Mouse (Mus musculus): ENCODE measurements at regions not wholly inside any gene's neighbourhood (a gene's known extent, or its start where the extent isn't known, plus 50 kb on each side); places are given as distances from the start of the nearest gene placed in this dataset.
A peak's percentile ranks its signal among the peaks of the same experiment; 100 is the strongest.
"Not testable (repeated sequence)": the region's sequence is repeated elsewhere in the genome, so short reads cannot be mapped to it uniquely, and the experiment has no call there.

- 38% methylated on average over 2 of the region's 2 CpGs for WGBS
- Histone ChIP-seq H3K27ac (replicated peaks; ENCODE audit: low read depth, low read length) (no peak overlapping the region), H3K9me3 (replicated peaks; ENCODE audit: control insufficient read depth, low read length) (no peaks in the 10 kb centered on the region), H3K9ac (replicated peaks; ENCODE audit: low read length) (no peak overlapping the region), H3K27me3 (ENCODE audit: control insufficient read depth, insufficient read depth, low read length) (no peaks in the 10 kb centered on the region), H3K4me1 (ENCODE audit: control insufficient read depth, insufficient read depth, low read length) (no peaks in the 10 kb centered on the region), H3K4me3 (ENCODE audit: low read depth, low read length) (no peak overlapping the region), H3K36me3 (replicated peaks; ENCODE audit: control insufficient read depth, insufficient read depth, low read depth, low read length) (no peaks in the 10 kb centered on the region), H3K4me2 (ENCODE audit: low read depth, low read length) (no peak overlapping the region)
- no peak for DNase-seq (ENCODE audit: low spot score)
- ATAC-seq (replicated peaks; ENCODE audit: insufficient number of reproducible peaks, low FRiP score, low TSS enrichment, low read depth): no peak
These were observed 116.7 kb upstream of the Rhobtb1 start for GRCm38 (mm10) chr10:69034390-69035120.

- not testable (repeated sequence) for DNase-seq (ENCODE audit: low spot score); H3K36me3 ChIP-seq (replicated peaks; ENCODE audit: control insufficient read depth, insufficient read depth, low read depth, low read length); H3K4me2 ChIP-seq (ENCODE audit: low read depth, low read length); H3K27me3 ChIP-seq (ENCODE audit: control insufficient read depth, insufficient read depth, low read length); H3K4me3 ChIP-seq (ENCODE audit: low read depth, low read length); H3K9me3 ChIP-seq (replicated peaks; ENCODE audit: control insufficient read depth, low read length); H3K9ac ChIP-seq (replicated peaks; ENCODE audit: low read length); H3K4me1 ChIP-seq (ENCODE audit: control insufficient read depth, insufficient read depth, low read length); H3K27ac ChIP-seq (replicated peaks; ENCODE audit: low read depth, low read length); ATAC-seq (replicated peaks; ENCODE audit: insufficient number of reproducible peaks, low FRiP score, low TSS enrichment, low read depth)
- 67% methylated on average over 4 of the region's 4 CpGs for WGBS
These were observed 115.7 kb upstream of the Rhobtb1 start for GRCm38 (mm10) chr10:69035536-69035935.

- Histone ChIP-seq H3K9ac (replicated peaks; ENCODE audit: low read length) (no peak overlapping the region), H3K4me1 (ENCODE audit: control insufficient read depth, insufficient read depth, low read length) (no peaks in the 10 kb centered on the region), H3K4me3 (ENCODE audit: low read depth, low read length) (no peak overlapping the region), H3K4me2 (ENCODE audit: low read depth, low read length) (no peak overlapping the region), H3K9me3 (replicated peaks; ENCODE audit: control insufficient read depth, low read length) (no peaks in the 10 kb centered on the region), H3K36me3 (replicated peaks; ENCODE audit: control insufficient read depth, insufficient read depth, low read depth, low read length) (no peaks in the 10 kb centered on the region), H3K27ac (replicated peaks; ENCODE audit: low read depth, low read length) (no peak overlapping the region), H3K27me3 (ENCODE audit: control insufficient read depth, insufficient read depth, low read length) (no peaks in the 10 kb centered on the region)
- WGBS: 85% methylated on average over 2 of the region's 2 CpGs
- no peak for ATAC-seq (replicated peaks; ENCODE audit: insufficient number of reproducible peaks, low FRiP score, low TSS enrichment, low read depth)
- DNase-seq (ENCODE audit: low spot score): no peak
These were observed 115.1 kb upstream of the Rhobtb1 start for GRCm38 (mm10) chr10:69036096-69036495.

DNA sequence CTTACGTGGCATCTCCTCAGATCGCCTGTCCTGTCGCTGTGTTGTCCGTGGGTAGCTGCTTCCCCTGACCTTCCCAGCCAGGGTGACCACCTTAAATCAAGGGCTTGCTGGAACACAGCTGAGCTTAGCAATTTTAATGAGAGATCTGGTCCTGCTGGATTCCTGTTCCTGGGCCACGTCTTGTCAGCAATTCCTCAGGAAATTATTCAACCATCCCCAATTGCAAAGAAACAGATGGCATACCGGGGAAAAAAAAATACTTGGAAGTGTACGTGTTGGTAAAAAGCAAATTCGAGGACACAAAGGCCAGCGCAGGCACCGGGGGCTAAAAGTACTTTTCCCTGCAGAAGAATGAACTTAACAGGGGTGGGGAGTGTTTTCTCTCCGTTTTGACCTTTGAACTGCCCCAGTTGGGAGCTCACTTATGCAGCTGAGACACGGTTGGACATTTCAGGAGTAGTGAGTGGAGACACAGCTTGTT lies 107.0 kb upstream of the Rhobtb1 start:
- H3K4me2 ChIP-seq (ENCODE audit: low read depth, low read length): no peak overlapping the region
- no peak overlapping the region for H3K4me3 ChIP-seq (ENCODE audit: low read depth, low read length)
- H3K27ac ChIP-seq (replicated peaks; ENCODE audit: low read depth, low read length): peak overlapping the region; percentile 31; the same call in 1 of the 2 replicates
- no peaks in the 10 kb centered on the region for H3K36me3 ChIP-seq (replicated peaks; ENCODE audit: control insufficient read depth, insufficient read depth, low read depth, low read length)
- whole genome bisulfite sequencing: 18% methylated on average over 12 of the region's 12 CpGs
- H3K9ac ChIP-seq (replicated peaks; ENCODE audit: low read length): no peak overlapping the region
- DNase-seq (ENCODE audit: low spot score) (peak; percentile 71), ATAC-seq (replicated peaks; ENCODE audit: insufficient number of reproducible peaks, low FRiP score, low TSS enrichment, low read depth) (no peak)
- no peaks in the 10 kb centered on the region for H3K9me3 ChIP-seq (replicated peaks; ENCODE audit: control insufficient read depth, low read length)
- no peaks in the 10 kb centered on the region for H3K4me1 ChIP-seq (ENCODE audit: control insufficient read depth, insufficient read depth, low read length)
- H3K27me3 ChIP-seq (ENCODE audit: control insufficient read depth, insufficient read depth, low read length): no peaks in the 10 kb centered on the region

DNA sequence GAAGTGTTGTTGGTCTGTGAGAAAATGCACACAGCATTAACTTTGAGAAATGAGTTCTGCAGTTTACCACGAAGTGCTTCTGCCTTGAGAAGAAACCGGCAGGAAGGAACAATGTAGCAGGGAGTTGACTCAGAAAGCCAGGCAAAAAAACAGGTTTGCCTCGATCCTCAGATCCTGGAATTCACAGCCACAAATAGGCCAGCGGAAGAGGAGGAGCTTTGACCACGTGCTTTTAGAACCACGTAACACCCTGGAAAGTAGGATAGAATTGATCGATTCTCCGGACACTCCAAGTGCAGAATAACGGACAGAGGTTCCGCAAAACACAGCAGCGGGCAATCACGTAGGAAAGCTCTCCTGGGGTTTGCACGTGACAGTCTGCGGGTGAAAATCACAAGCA lies 106.0 kb upstream of the Rhobtb1 start:
- no peak for ATAC-seq (replicated peaks; ENCODE audit: insufficient number of reproducible peaks, low FRiP score, low TSS enrichment, low read depth)
- DNase-seq (ENCODE audit: low spot score): peak; percentile 20
- no peaks in the 10 kb centered on the region for H3K27me3 ChIP-seq (ENCODE audit: control insufficient read depth, insufficient read depth, low read length)
- H3K4me1 ChIP-seq (ENCODE audit: control insufficient read depth, insufficient read depth, low read length): no peaks in the 10 kb centered on the region
- no peak overlapping the region for H3K9ac ChIP-seq (replicated peaks; ENCODE audit: low read length)
- H3K36me3 ChIP-seq (replicated peaks; ENCODE audit: control insufficient read depth, insufficient read depth, low read depth, low read length): no peaks in the 10 kb centered on the region
- H3K4me3 ChIP-seq (ENCODE audit: low read depth, low read length): no peak overlapping the region
- no peaks in the 10 kb centered on the region for H3K9me3 ChIP-seq (replicated peaks; ENCODE audit: control insufficient read depth, low read length)
- H3K4me2 ChIP-seq (ENCODE audit: low read depth, low read length): no peak overlapping the region
- WGBS: 55% methylated on average over 14 of the region's 14 CpGs
- no peak overlapping the region for H3K27ac ChIP-seq (replicated peaks; ENCODE audit: low read depth, low read length)

GRCm38 (mm10) chr10:69046008-69046555 lies 105.2 kb upstream of the Rhobtb1 start:
- ATAC-seq (replicated peaks; ENCODE audit: insufficient number of reproducible peaks, low FRiP score, low TSS enrichment, low read depth) (no peak), DNase-seq (ENCODE audit: low spot score) (peak; percentile 57)
- no peak overlapping the region for H3K4me2 ChIP-seq (ENCODE audit: low read depth, low read length)
- no peaks in the 10 kb centered on the region for H3K4me1 ChIP-seq (ENCODE audit: control insufficient read depth, insufficient read depth, low read length)
- no peak overlapping the region for H3K9ac ChIP-seq (replicated peaks; ENCODE audit: low read length)
- WGBS: 30% methylated on average over 10 of the region's 10 CpGs
- no peaks in the 10 kb centered on the region for H3K27me3 ChIP-seq (ENCODE audit: control insufficient read depth, insufficient read depth, low read length)
- H3K36me3 ChIP-seq (replicated peaks; ENCODE audit: control insufficient read depth, insufficient read depth, low read depth, low read length): no peaks in the 10 kb centered on the region
- H3K4me3 ChIP-seq (ENCODE audit: low read depth, low read length): no peak overlapping the region
- H3K9me3 ChIP-seq (replicated peaks; ENCODE audit: control insufficient read depth, low read length): no peaks in the 10 kb centered on the region
- H3K27ac ChIP-seq (replicated peaks; ENCODE audit: low read depth, low read length): no peak overlapping the region

DNA sequence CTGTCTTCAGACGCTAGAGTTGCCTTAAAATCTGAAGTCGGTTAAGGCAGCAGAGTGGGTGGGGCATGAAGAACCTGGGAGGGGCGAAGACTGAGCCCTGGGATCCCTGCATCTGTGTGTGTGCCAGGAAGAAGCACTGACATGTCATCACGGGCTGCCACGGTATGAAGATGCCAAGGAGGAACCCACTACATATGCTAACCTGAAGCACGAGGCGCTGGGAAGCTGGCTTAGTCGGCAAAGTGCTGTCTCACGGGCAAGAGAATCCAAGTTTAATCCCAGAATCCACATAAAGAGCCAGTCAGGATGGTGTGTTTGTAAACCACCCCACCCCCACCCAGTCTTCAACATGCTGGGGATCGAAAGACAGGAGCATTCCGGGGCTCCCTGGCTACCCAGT lies 73.2 kb upstream of the Rhobtb1 start:
- H3K4me2 ChIP-seq (ENCODE audit: low read depth, low read length): no peak overlapping the region
- no peak overlapping the region for H3K4me3 ChIP-seq (ENCODE audit: low read depth, low read length)
- no peak overlapping the region for H3K27ac ChIP-seq (replicated peaks; ENCODE audit: low read depth, low read length)
- H3K36me3 ChIP-seq (replicated peaks; ENCODE audit: control insufficient read depth, insufficient read depth, low read depth, low read length): no peaks in the 10 kb centered on the region
- no peaks in the 10 kb centered on the region for H3K4me1 ChIP-seq (ENCODE audit: control insufficient read depth, insufficient read depth, low read length)
- H3K27me3 ChIP-seq (ENCODE audit: control insufficient read depth, insufficient read depth, low read length): no peaks in the 10 kb centered on the region
- ATAC-seq (replicated peaks; ENCODE audit: insufficient number of reproducible peaks, low FRiP score, low TSS enrichment, low read depth) (no peak), DNase-seq (ENCODE audit: low spot score) (no peak)
- no peak overlapping the region for H3K9ac ChIP-seq (replicated peaks; ENCODE audit: low read length)
- H3K9me3 ChIP-seq (replicated peaks; ENCODE audit: control insufficient read depth, low read length): no peaks in the 10 kb centered on the region
- 78% methylated on average over 11 of the region's 11 CpGs for whole genome bisulfite sequencing

GRCm38 (mm10) chr10:69086184-69086583 lies 65.0 kb upstream of the Rhobtb1 start:
- DNase-seq (ENCODE audit: low spot score): no peak
- Histone ChIP-seq H3K4me2 (ENCODE audit: low read depth, low read length) (no peak overlapping the region), H3K27me3 (ENCODE audit: control insufficient read depth, insufficient read depth, low read length) (no peaks in the 10 kb centered on the region), H3K36me3 (replicated peaks; ENCODE audit: control insufficient read depth, insufficient read depth, low read depth, low read length) (no peaks in the 10 kb centered on the region), H3K27ac (replicated peaks; ENCODE audit: low read depth, low read length) (no peak overlapping the region), H3K9me3 (replicated peaks; ENCODE audit: control insufficient read depth, low read length) (no peaks in the 10 kb centered on the region), H3K4me1 (ENCODE audit: control insufficient read depth, insufficient read depth, low read length) (no peaks in the 10 kb centered on the region), H3K4me3 (ENCODE audit: low read depth, low read length) (no peak overlapping the region), H3K9ac (replicated peaks; ENCODE audit: low read length) (no peak overlapping the region)
- no peak for ATAC-seq (replicated peaks; ENCODE audit: insufficient number of reproducible peaks, low FRiP score, low TSS enrichment, low read depth)
- WGBS: 76% methylated on average over 1 of the region's 1 CpGs
